Comparison of ENCODE assay signal across 9 mouse cellular contexts in genomic region chr11:119435880-119436872, GRCm38 (mm10). TPM values are rescaled to one million over a fixed set of nuclear protein-coding genes. Genes with fewer than 3 reads are reported as not detected.
DNase-seq lines count a peak whose midpoint lies in the region; ATAC-seq and TF ChIP-seq lines count a peak whose summit lies in the region.
"Had no signal": no experiment of that assay in that cellular context is flagged by ENCODE, and none has a peak within 500 bp of the region (broad histone marks: within the 10 kb centered on the region; RNA-seq: fewer than 3 reads in every experiment).

No protein-coding gene starts in this region.

- TF ChIP-seq CTCF in brain, embryonic 14.5 days (IDR thresholded peaks at IDR 0.05; ENCODE audit: borderline replicate concordance, extremely low read depth, insufficient read depth, insufficient read length) = peak; percentile 51; the same call in 1 of the 2 replicates

- DNase-seq in hindbrain, embryonic 14.5 days (ENCODE audit: low spot score) = peak; percentile 24
- peak; percentile 82 to 84 for DNase-seq in B cell, adult 2 months
- peak; percentile 24 for DNase-seq in brain, embryonic 14.5 days (ENCODE audit: low read depth)
- peak; percentile 24 for DNase-seq in left cerebral cortex, postnatal 4 days
- peak; percentile 49 to 69 for DNase-seq in thymus, postnatal 10 days (ENCODE audit: low spot score in 2 of 2)
- no peak for DNase-seq in heart, embryonic 10.5 days (ENCODE audit: low spot score)
- DNase-seq in gastrocnemius, adult 18-20 months (ENCODE audit: low spot score) = no peak

- H3K4me3 ChIP-seq in hindbrain, embryonic 14.5 days (replicated peaks; ENCODE audit: low read length) = no peak overlapping the region
- no peak overlapping the region for H3K4me3 ChIP-seq in hindbrain, embryonic 13.5 days
- no peak overlapping the region for H3K4me3 ChIP-seq in heart, embryonic 10.5 days

- intact Hi-C loops in left cerebral cortex, postnatal 4 days (cut with DNase I) = no loop called here

- no peak overlapping the region for H3K27ac ChIP-seq in hindbrain, embryonic 14.5 days
- no peak overlapping the region for H3K27ac ChIP-seq in hindbrain, embryonic 13.5 days
- H3K27ac ChIP-seq in heart, embryonic 10.5 days = no peak overlapping the region
- H3K27ac ChIP-seq: macrophage had no signal

- no peaks in the 10 kb centered on the region for H3K36me3 ChIP-seq in hindbrain, embryonic 14.5 days (replicated peaks; ENCODE audit: control insufficient read depth, insufficient read depth)
- no peaks in the 10 kb centered on the region for H3K36me3 ChIP-seq in hindbrain, embryonic 13.5 days
- peaks cover 87% of the 10 kb centered on the region for H3K36me3 ChIP-seq in heart, embryonic 10.5 days

- 81% methylated on average over 19 of the region's 19 CpGs for WGBS in hindbrain, embryonic 14.5 days
- WGBS in hindbrain, embryonic 13.5 days = 80% methylated on average over 19 of the region's 19 CpGs
- 78% methylated on average over 19 of the region's 19 CpGs for WGBS in heart, embryonic 10.5 days

- H3K4me2 ChIP-seq in hindbrain, embryonic 14.5 days (replicated peaks) = no peak overlapping the region
- H3K4me2 ChIP-seq in hindbrain, embryonic 13.5 days = no peak overlapping the region

- no peak for TF ChIP-seq POLR2A in brain, embryonic 14.5 days (IDR thresholded peaks at IDR 0.05; ENCODE audit: borderline replicate concordance, extremely low read depth, insufficient read depth, insufficient read length, poor library complexity, severe bottlenecking)

- no peak overlapping the region for H3K9ac ChIP-seq in hindbrain, embryonic 14.5 days
- no peak overlapping the region for H3K9ac ChIP-seq in hindbrain, embryonic 13.5 days

- no peaks in the 10 kb centered on the region for H3K4me1 ChIP-seq in hindbrain, embryonic 14.5 days (replicated peaks; ENCODE audit: control insufficient read depth, insufficient read depth, low read length)
- no peaks in the 10 kb centered on the region for H3K4me1 ChIP-seq in hindbrain, embryonic 13.5 days (replicated peaks)
- no peaks in the 10 kb centered on the region for H3K4me1 ChIP-seq in heart, embryonic 10.5 days

- no peak for ATAC-seq in hindbrain, embryonic 14.5 days (ENCODE audit: low FRiP score)
- ATAC-seq in hindbrain, embryonic 13.5 days (ENCODE audit: low FRiP score) = no peak

- H3K27me3 ChIP-seq in hindbrain, embryonic 14.5 days (ENCODE audit: control insufficient read depth, insufficient read depth, low read length) = no peaks in the 10 kb centered on the region
- H3K27me3 ChIP-seq in hindbrain, embryonic 13.5 days = no peaks in the 10 kb centered on the region
- 0 out of 2 replicates have a peak, but pooled peaks cover 4% of the 10 kb centered on the region for H3K27me3 ChIP-seq in heart, embryonic 10.5 days (ENCODE audit: insufficient read depth, poor library complexity, severe bottlenecking)

- H3K9me3 ChIP-seq in hindbrain, embryonic 14.5 days (ENCODE audit: control insufficient read depth, low read length) = no peaks in the 10 kb centered on the region
- H3K9me3 ChIP-seq in hindbrain, embryonic 13.5 days = no peaks in the 10 kb centered on the region
- no peaks in the 10 kb centered on the region for H3K9me3 ChIP-seq in heart, embryonic 10.5 days

RNA-seq across cellular contexts. Expression of gene Rnf213, which starts 43.3 kb away (rescaled TPM):
- 1.5 and 2.2 TPM in 2 replicates for polyA plus RNA-seq in hindbrain, embryonic 14.5 days (2014; fragmentation: Nextera tagmentation; extraction: Ambion mirVana)
- polyA plus RNA-seq in hindbrain, embryonic 13.5 days (2015; fragmentation: Nextera tagmentation; extraction: Ambion mirVana) = 0.70 and 0.94 TPM in 2 replicates
- polyA plus RNA-seq in brain, embryonic 14.5 days (2012; rRNA removed) = 2.3 and 2.8 TPM in 2 replicates
- 1 to 10 TPM; 2.9 TPM for total RNA-seq in left cerebral cortex, postnatal 4 days (2021)
- 7.5 and 9.5 TPM in 2 replicates for polyA plus RNA-seq in heart, embryonic 10.5 days (2016; fragmentation: Nextera tagmentation; extraction: Ambion mirVana)
- 1 to 10 TPM; 5.7 to 6.6 TPM for total RNA-seq in gastrocnemius, adult 18-20 months (2021)

RNA-seq across cellular contexts. Expression of gene Endov, which starts 55.0 kb away (rescaled TPM):
- polyA plus RNA-seq in hindbrain, embryonic 14.5 days (2014; fragmentation: Nextera tagmentation; extraction: Ambion mirVana) = 11.4 and 15.9 TPM in 2 replicates
- polyA plus RNA-seq in hindbrain, embryonic 13.5 days (2015; fragmentation: Nextera tagmentation; extraction: Ambion mirVana) = 15.5 and 20.9 TPM in 2 replicates
- 33.8 and 34.1 TPM in 2 replicates for polyA plus RNA-seq in brain, embryonic 14.5 days (2012; rRNA removed)
- 10 to 100 TPM; 28.8 to 29.1 TPM for total RNA-seq in left cerebral cortex, postnatal 4 days (2021)
- 16.2 and 17.2 TPM in 2 replicates for polyA plus RNA-seq in heart, embryonic 10.5 days (2016; fragmentation: Nextera tagmentation; extraction: Ambion mirVana)
- 1 to 10 TPM; 4.4 to 5.7 TPM for total RNA-seq in gastrocnemius, adult 18-20 months (2021)

Comparison
In these comparisons a context has a peak if more than half of its experiments do, and no peak if none do; other contexts are left out.
1. DNase-seq: peak in hindbrain, embryonic 14.5 days (single experiment), B cell, adult 2 months (2 of 2), brain, embryonic 14.5 days (single experiment), left cerebral cortex, postnatal 4 days (single experiment) and thymus, postnatal 10 days (2 of 2); none in heart, embryonic 10.5 days (single experiment) and gastrocnemius, adult 18-20 months (single experiment).